Mouse (Mus musculus) heart, embryonic 12.5 days (tissue): ENCODE measurements around the gene Ipp. TPM values are rescaled to one million over a fixed set of nuclear protein-coding genes. Genes with fewer than 3 reads are reported as not detected.
A peak's percentile ranks its signal among the peaks of the same experiment; 100 is the strongest.

ENCODE experiments used
- ATAC-seq: fragments of 200-750 bp; cut with Nextera tagmentation; 2 replicates; pipeline ENCODE4 v1.8.0; 2017; ENCODE audit warnings: moderate TSS enrichment, moderate library complexity; ENCODE audit not compliant: insufficient number of reproducible peaks, low FRiP score
- H3K27ac ChIP-seq: fragments of 300-500 bp; sonication (generic); 2 replicates; pipeline ENCODE4 v1.5.1; 2016; ENCODE audit warnings: mild to moderate bottlenecking, moderate library complexity; ENCODE audit not compliant: poor library complexity, severe bottlenecking
- H3K27me3 ChIP-seq: fragments of 300-500 bp; sonication (generic); replicated peaks from 2 replicates; pipeline ENCODE4 v1.6.1; 2016; ENCODE audit warnings: mild to moderate bottlenecking, moderate library complexity
- H3K36me3 ChIP-seq: fragments of 300-500 bp; sonication (generic); 2 replicates; pipeline ENCODE4 v1.6.1; 2016; ENCODE audit warnings: mild to moderate bottlenecking, moderate library complexity
- H3K4me1 ChIP-seq: fragments of 300-500 bp; sonication (generic); replicated peaks from 2 replicates; pipeline ENCODE4 v1.6.1; 2016; ENCODE audit warnings: mild to moderate bottlenecking
- H3K4me2 ChIP-seq: fragments of 300-500 bp; sonication (generic); 2 replicates; pipeline ENCODE4 v1.6.1; 2016; ENCODE audit warnings: mild to moderate bottlenecking, moderate library complexity
- H3K4me3 ChIP-seq: fragments of 300-500 bp; sonication (generic); 2 replicates; pipeline ENCODE4 v1.5.1; 2016; ENCODE audit warnings: mild to moderate bottlenecking
- H3K9ac ChIP-seq: fragments of 300-500 bp; sonication (generic); 2 replicates; pipeline ENCODE4 v1.6.1; 2016; ENCODE audit warnings: mild to moderate bottlenecking, moderate library complexity
- H3K9me3 ChIP-seq: fragments of 300-500 bp; sonication (generic); replicated peaks from 2 replicates; pipeline ENCODE4 v1.6.1; 2016; ENCODE audit warnings: mild to moderate bottlenecking, moderate library complexity
- WGBS: fragments of 180-500 bp; shearing (Covaris S2); methylation state at CpG from one replicate; pipeline ENCODE4 v1.1.7; 2016; 5-methylcytosine and 5-hydroxymethylcytosine counted together
- polyA plus RNA-seq: library from polyadenylated mRNA; unstranded; fragments of >200 nt; fragmentation: Nextera tagmentation; extraction: Ambion mirVana; gene quantifications from 2 replicates; pipeline ENCODE4 v1.2.1, GENCODE M21; 2016

The Ipp gene
- polyA plus RNA-seq, result 17.8 and 18.7 TPM in 2 replicates

DNA sequence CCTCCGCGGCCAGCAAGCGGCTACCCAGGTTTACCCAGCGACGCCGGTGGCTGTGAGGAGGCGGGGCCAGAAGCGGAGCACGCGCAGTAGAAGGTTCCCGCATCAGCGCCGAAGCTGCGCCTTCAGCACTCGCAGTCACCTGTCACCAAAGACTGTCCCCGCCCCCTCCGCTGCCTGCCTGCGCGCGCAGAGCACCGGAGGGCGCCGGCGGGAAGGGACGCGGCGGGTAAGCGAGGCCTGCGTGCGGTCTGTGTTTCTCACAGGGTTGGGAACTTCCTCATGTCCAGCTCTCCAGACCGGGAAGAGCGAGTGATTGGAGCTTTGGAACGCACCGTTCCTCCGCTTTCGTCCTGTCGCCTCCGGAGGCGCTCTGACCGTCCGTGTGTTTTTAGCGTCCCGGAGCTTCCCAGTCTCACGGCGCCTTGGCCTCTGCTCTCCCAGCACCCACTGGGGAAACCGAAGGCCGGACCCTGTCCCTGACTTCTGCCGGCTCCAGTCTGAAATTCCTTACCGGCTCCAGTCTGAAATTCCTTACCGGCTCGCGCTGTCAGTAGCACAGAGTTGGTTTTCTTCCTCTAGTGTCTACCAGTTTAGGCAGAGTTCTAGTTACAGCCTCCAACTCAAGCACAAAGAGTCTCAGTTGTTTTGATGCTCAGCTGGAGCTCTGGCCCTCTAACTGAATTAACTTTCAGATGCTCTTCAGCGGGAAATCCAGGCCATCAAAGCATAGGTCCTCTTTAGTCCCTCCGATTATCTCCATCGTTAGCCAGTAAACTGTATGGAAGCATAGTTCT lies at the start of gene Ipp:
Gene Ipp, plus strand, starts transcription at position 125 of the 794 bp plus-strand sequence.
- peak; percentile 98 for ATAC-seq
- Histone ChIP-seq H3K9ac (peak within 1 kb of the TSS; percentile 84), H3K27me3 (no peaks in the 10 kb centered on the region), H3K4me2 (peak within 1 kb of the TSS; percentile 74), H3K36me3 (peaks cover 8% of the 10 kb centered on the region), H3K4me1 (peaks cover 10% of the 10 kb centered on the region), H3K4me3 (peak within 1 kb of the TSS; percentile 68), H3K27ac (peak within 1 kb of the TSS; percentile 93), H3K9me3 (no peaks in the 10 kb centered on the region)
- under 1% methylated on average over 55 of the region's 55 CpGs for WGBS

DNA sequence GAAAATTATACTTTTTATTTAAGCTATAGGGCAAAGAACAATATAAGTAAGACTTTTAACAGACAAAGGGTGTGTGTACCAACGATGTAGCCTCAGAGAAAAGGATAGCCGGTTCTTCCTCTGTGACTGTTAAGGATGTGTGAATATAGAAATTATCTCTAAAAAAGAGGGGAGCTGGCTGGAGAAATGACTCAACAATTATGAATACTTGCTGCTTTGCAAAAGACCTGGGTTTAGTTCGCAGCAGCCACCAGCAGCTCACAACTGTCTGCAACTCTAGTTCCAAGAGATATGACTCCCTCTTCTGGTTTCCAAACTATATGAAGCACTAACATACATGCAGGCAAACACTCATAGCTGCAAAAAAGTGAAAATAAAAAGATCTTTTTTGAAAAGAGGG lies 45.4 kb upstream of the Ipp start:
- 97% methylated on average over 3 of the region's 3 CpGs for WGBS
- Histone ChIP-seq H3K4me1 (peaks cover 20% of the 10 kb centered on the region), H3K4me3 (no peak overlapping the region), H3K9me3 (no peaks in the 10 kb centered on the region), H3K9ac (no peak overlapping the region), H3K27ac (no peak overlapping the region), H3K27me3 (no peaks in the 10 kb centered on the region), H3K36me3 (no peaks in the 10 kb centered on the region), H3K4me2 (no peak overlapping the region)
- ATAC-seq, result no peak

DNA sequence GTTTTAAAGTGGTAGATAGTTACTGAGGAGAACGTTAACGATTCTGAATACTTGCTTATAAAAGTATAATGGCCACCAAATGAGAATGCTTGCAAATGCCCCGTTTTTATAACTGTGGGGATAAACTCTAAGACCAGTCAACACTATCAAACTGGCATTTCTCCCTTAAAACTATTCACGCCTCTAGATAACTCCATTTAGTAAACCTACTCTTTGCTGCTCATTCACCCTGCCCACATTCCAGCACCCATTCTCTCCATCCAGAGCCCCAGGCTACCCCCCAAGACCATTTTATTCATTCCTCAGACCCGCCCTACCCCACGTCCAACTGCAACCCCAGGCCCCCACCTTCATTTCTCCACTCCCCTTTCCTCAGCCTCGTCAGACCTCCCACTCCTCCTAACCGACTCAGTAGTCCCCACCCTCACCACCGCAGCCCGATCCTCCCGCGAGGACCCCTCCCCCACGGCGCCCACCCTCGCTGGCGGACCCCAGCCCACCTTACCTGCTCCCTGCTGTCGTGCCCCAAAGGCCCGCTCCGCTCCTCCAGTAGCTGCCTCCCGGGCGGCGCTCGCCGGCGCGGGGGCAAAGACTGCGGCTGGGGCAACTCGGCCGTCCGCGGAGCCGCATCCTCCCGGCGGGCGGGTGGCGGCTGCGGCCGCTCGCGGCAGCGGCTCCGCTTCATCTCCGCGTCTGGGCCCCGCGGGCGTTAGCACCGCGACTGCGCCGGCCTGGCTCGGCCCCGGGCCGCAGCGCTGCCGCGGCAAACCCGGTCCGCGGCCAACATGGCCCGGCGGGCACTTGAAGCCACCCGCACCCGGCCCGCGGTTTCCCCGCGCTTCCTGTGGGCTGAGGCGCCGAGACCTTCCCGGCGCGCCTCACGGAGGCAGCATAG lies 43.9 kb upstream of the Ipp start:
- 4% methylated on average over 73 of the region's 74 CpGs for WGBS

DNA sequence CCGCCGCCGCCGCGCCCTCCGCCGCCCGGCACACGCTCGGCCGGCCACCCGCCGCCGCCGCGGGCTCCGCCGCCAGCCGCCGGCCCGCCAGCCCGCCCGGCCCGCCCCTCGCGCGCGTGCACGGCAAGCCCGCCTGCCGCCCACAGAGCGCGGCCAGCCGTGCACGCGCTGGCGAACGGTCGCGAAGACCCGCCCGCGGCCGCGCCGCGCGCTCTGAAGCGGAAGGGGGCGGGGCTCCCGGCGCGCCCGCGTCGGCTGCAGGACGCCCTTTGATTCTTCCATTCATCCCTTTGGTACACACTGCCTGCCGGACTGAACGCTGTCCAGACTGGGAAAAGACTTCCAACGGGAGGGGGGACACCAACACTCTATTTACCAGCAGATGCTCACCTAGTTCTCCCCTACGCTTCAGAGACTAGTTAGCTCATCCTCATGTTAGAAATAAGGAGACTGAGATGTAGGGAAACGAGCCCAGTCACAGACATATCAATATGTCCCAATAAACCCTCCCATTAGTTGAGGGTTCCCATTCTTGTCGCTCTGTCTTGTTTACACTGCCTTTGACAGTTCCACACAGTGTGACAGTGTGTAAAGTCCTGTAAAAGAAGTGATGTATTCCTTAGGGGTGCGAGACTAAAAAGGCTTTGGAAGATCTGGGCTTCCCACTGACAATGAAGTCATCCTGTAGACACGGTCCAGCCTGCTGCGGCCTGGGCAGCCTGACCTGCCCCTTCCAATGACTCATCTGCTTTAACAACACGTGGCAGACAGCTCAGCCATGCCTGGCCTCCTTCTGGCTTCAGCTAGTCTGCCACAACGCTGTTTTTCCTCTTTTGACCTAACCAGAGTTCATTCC lies 43.0 kb upstream of the Ipp start, which contains the start of gene Mast2:
Gene Mast2, minus strand, starts transcription at position 58 of the 856 bp plus-strand sequence.
- WGBS, result 10% methylated on average over 68 of the region's 68 CpGs
- peak; percentile 91 for ATAC-seq
- H3K36me3 ChIP-seq, result no peaks in the 10 kb centered on the region
- H3K4me3 ChIP-seq, result peak within 1 kb of the TSS; percentile 99
- peaks cover 4% of the 10 kb centered on the region for H3K9me3 ChIP-seq
- peak within 1 kb of the TSS; percentile 86 for H3K4me2 ChIP-seq
- peaks cover 20% of the 10 kb centered on the region for H3K4me1 ChIP-seq
- H3K27me3 ChIP-seq, result no peaks in the 10 kb centered on the region
- peak within 1 kb of the TSS; percentile 93 for H3K9ac ChIP-seq
- peak within 1 kb of the TSS; percentile 94 for H3K27ac ChIP-seq

More for the DNA sequence above, 43.9 kb upstream of the Ipp start:
- Histone ChIP-seq H3K4me1 (peaks cover 20% of the 10 kb centered on the region), H3K36me3 (no peaks in the 10 kb centered on the region), H3K27me3 (no peaks in the 10 kb centered on the region), H3K27ac (peak overlapping the region; percentile 94), H3K4me2 (peak overlapping the region; percentile 86), H3K4me3 (peak overlapping the region; percentile 99), H3K9me3 (peaks cover 4% of the 10 kb centered on the region), H3K9ac (peak overlapping the region; percentile 93)
- peak; percentile 65 for ATAC-seq

DNA sequence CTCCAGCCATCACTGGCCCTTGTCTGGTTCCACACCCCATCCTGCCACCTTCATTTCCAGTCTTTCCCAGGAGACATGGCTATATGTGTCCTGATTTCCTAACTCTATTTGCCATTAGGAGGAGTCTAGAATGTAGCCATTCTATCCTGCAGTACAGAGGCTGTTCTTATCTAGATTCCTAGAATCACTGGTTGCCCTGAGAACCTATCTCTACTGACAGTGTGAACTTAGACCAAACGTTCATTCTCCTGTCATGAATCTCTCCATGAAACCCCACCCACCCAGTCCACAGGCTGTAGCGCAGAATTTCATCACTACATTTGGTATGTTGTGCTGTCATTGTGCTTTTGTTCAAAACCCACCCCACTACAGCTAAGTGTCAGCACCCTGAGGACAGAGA lies 26.0 kb upstream of the Ipp start:
- Histone ChIP-seq H3K27me3 (no peaks in the 10 kb centered on the region; the same call in 1 of the 2 replicates), H3K9ac (no peak overlapping the region), H3K27ac (no peak overlapping the region), H3K9me3 (no peaks in the 10 kb centered on the region), H3K4me3 (no peak overlapping the region), H3K36me3 (no peaks in the 10 kb centered on the region), H3K4me2 (no peak overlapping the region), H3K4me1 (peaks cover 17% of the 10 kb centered on the region)
- 40% methylated on average over 2 of the region's 2 CpGs for WGBS
- ATAC-seq, result no peak

DNA sequence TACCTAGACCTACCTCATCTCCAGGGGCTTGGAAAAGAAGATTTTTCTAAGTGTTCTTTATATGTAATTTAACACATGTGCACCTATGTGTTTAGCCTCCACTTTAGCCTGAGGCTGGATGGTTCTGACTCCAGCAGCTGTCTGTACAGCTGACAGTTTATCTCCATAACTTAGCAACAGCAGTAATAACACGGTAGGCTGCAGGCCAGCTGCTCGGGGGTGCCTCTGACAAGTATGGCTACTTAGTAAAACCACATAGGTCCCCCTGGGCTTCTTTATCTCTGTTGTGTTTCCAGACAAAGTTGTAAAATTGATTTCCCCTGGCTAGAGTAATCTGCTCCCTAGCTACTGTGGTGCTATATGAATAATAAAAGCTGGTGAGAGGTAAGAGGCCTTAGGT lies 23.9 kb upstream of the Ipp start:
- Histone ChIP-seq H3K27me3 (peaks cover 2% of the 10 kb centered on the region), H3K27ac (no peak overlapping the region), H3K4me2 (no peak overlapping the region), H3K4me3 (no peak overlapping the region), H3K9me3 (no peaks in the 10 kb centered on the region), H3K4me1 (peaks cover 17% of the 10 kb centered on the region), H3K36me3 (no peaks in the 10 kb centered on the region), H3K9ac (no peak overlapping the region)
- WGBS, result 15% methylated on average over 2 of the region's 2 CpGs
- no peak for ATAC-seq

DNA sequence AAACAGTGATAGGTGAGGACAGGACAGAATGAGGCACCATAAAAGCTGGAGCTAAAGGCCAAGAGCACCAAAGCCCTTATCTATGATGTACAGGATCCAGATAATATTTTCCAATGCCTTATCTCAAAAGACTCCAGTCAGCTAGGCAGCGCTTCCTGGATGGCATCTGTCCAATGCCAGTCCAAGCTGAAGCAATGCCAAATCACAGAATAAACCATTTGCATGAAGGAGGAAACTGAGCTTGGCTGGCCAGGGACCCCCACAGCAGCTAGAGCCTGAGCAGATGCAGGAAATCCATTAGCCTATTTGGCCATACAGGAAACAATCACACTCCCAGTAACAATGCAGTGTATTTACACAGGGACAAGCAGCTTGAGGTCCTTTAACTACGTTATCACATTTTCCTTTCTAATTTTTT lies 16.2 kb upstream of the Ipp start:
- Histone ChIP-seq H3K4me1 (peaks cover 22% of the 10 kb centered on the region), H3K9ac (no peak overlapping the region), H3K27ac (peak overlapping the region; percentile 61), H3K4me3 (no peak overlapping the region), H3K27me3 (peaks cover 7% of the 10 kb centered on the region; the same call in 1 of the 2 replicates), H3K4me2 (no peak overlapping the region), H3K9me3 (peaks cover 5% of the 10 kb centered on the region), H3K36me3 (no peaks in the 10 kb centered on the region)
- WGBS, result 36% methylated on average over 2 of the region's 2 CpGs
- ATAC-seq, result peak; percentile 81

DNA sequence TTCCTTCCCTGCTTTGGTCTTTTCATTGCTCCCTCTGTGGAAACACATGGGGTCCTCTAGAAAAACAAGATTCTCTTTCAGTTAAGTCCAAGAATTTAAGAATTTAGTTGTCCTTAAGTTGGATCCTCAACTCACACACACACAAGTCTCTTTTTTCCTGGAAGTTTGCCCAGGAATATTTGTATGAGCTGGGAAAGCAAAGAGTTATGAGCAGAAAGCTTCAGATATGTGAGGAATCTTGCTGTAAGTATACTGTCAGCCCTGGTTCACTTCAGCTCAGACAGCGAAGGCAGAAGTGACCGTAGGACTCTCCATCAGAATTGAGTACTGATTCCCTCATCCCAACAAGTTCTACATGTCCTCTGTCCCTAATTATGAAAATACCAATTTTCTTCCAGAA lies 15.5 kb upstream of the Ipp start:
- Histone ChIP-seq H3K4me1 (peaks cover 22% of the 10 kb centered on the region), H3K4me2 (no peak overlapping the region), H3K36me3 (no peaks in the 10 kb centered on the region), H3K9ac (no peak overlapping the region), H3K27ac (peak overlapping the region; percentile 61; the same call in 1 of the 2 replicates), H3K9me3 (peaks cover 5% of the 10 kb centered on the region), H3K4me3 (no peak overlapping the region), H3K27me3 (peaks cover 7% of the 10 kb centered on the region; the same call in 1 of the 2 replicates)
- ATAC-seq, result no peak
- WGBS, result 40% methylated on average over 2 of the region's 2 CpGs

DNA sequence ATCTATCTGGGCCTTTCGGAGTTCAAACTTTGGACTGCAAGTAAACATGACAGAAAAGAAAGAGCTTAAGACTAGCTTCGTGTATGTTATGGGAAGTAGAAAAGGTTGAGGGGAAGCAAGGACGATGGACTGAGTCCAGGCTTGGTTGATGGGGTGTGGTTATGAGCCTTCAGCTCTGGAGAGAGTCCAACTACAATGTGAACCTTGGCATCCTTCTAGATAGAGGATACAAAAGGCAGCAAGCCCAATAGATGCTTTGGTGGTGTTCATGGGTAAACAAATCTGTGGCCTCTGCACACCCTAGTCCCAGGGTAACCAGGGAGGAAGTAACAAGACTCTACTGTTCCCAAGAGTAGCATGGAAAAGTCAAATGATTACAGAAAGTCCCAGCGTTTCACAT lies 14.9 kb upstream of the Ipp start:
- H3K27ac ChIP-seq, result no peak overlapping the region; the same call in 1 of the 2 replicates
- no peak overlapping the region for H3K9ac ChIP-seq
- no peak overlapping the region for H3K4me2 ChIP-seq

DNA sequence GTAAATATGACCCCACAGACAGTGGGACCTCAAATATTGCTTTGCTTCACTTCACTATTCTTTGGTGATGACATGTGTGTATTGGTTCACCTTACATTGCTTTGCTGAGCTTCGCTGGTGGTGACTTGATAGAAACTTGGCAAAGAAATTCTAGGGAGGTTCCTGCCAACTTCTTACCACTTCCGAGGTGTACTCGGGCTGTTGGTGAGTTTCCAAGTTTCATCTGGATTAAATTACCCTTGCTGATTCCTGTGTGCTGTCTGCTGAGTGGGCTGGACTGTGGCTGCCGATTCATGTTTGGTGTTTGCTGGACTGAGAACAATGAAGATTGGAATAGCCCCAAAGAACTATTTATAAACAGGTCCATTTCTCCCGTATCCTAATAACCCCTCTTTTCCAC lies 13.7 kb upstream of the Ipp start:
- H3K4me3 ChIP-seq, result no peak overlapping the region
- no peak overlapping the region for H3K4me2 ChIP-seq
- H3K9me3 ChIP-seq, result peaks cover 5% of the 10 kb centered on the region
- H3K27me3 ChIP-seq, result peaks cover 3% of the 10 kb centered on the region; the same call in 1 of the 2 replicates
- H3K4me1 ChIP-seq, result peaks cover 22% of the 10 kb centered on the region
- WGBS, result 82% methylated on average over 5 of the region's 5 CpGs
- ATAC-seq, result no peak
- no peak overlapping the region for H3K9ac ChIP-seq
- H3K27ac ChIP-seq, result no peak overlapping the region
- H3K36me3 ChIP-seq, result no peaks in the 10 kb centered on the region

More for the DNA sequence above, 14.9 kb upstream of the Ipp start:
- Histone ChIP-seq H3K36me3 (no peaks in the 10 kb centered on the region), H3K4me1 (peaks cover 22% of the 10 kb centered on the region), H3K4me3 (no peak overlapping the region), H3K27me3 (peaks cover 7% of the 10 kb centered on the region; the same call in 1 of the 2 replicates), H3K9me3 (peaks cover 5% of the 10 kb centered on the region)
- 61% methylated on average over 4 of the region's 4 CpGs for WGBS
- ATAC-seq, result 0 out of 2 replicates have a peak, but pooled peaks have one; percentile 24
